Mouse (Mus musculus) layer of hippocampus, adult 9-10 months (tissue): ENCODE measurements around the gene Btbd35f12.
"Not testable (repeated sequence)": the region's sequence is repeated elsewhere in the genome, so short reads cannot be mapped to it uniquely, and the experiment has no call there.

Experiments used
- DNase-seq: peaks from one replicate; pipeline ENCODE4 v3.0.0; 2022; ENCODE audit warnings: low spot score

The Btbd35f12 gene

GRCm38 (mm10) chrX:33313079-33313478 is at the start of gene Btbd35f12:
Gene Btbd35f12 (plus strand): TSS chrX:33313379.
- DNase-seq = not testable (repeated sequence)

- not testable (repeated sequence) for DNase-seq
Measured at GRCm38 (mm10) chrX:33353254-33353653, 40.1 kb downstream of the Btbd35f12 start.
